Mouse (Mus musculus): ENCODE results near the gene Gm6309. TPM values are rescaled to one million over a fixed set of nuclear protein-coding genes. Genes with fewer than 3 reads are reported as not detected.
"Not testable (repeated sequence)": the region's sequence is repeated elsewhere in the genome, so short reads cannot be mapped to it uniquely, and the experiment has no call there.

The Gm6309 gene
- not detected for total RNA-seq (2022)

- DNase-seq (ENCODE audit: low spot score in 2 of 2): not testable (repeated sequence)
These were observed at the start of gene Gm6309 for GRCm38 (mm10) chr5:146170621-146171020. Gene Gm6309 (minus strand): TSS chr5:146170721.

- no peak for DNase-seq (ENCODE audit: low spot score in 2 of 2)
These were observed 35.0 kb upstream of the Gm6309 start for GRCm38 (mm10) chr5:146205537-146205936.

GRCm38 (mm10) chr5:146203921-146204320 is 33.4 kb upstream of the Gm6309 start:
- DNase-seq (ENCODE audit: low spot score in 2 of 2): no peak

- DNase-seq (ENCODE audit: low spot score in 2 of 2): no peak
These were observed 30.1 kb upstream of the Gm6309 start for GRCm38 (mm10) chr5:146200580-146200979.

GRCm38 (mm10) chr5:146199540-146199939 is 29.0 kb upstream of the Gm6309 start:
- DNase-seq (ENCODE audit: low spot score in 2 of 2): no peak

- no peak for DNase-seq (ENCODE audit: low spot score in 2 of 2)
These were observed 28.6 kb upstream of the Gm6309 start for GRCm38 (mm10) chr5:146199073-146199472.

GRCm38 (mm10) chr5:146193360-146193759 is 22.8 kb upstream of the Gm6309 start:
- DNase-seq (ENCODE audit: low spot score in 2 of 2): no peak

- no peak for DNase-seq (ENCODE audit: low spot score in 2 of 2)
These were observed 20.2 kb upstream of the Gm6309 start for GRCm38 (mm10) chr5:146190501-146191269.

- no peak for DNase-seq (ENCODE audit: low spot score in 2 of 2)
These were observed 19.6 kb upstream of the Gm6309 start for GRCm38 (mm10) chr5:146190093-146190492.

GRCm38 (mm10) chr5:146188712-146189111 is 18.2 kb upstream of the Gm6309 start:
- DNase-seq (ENCODE audit: low spot score in 2 of 2): no peak

- DNase-seq (ENCODE audit: low spot score in 2 of 2): no peak
These were observed 17.6 kb upstream of the Gm6309 start for GRCm38 (mm10) chr5:146188144-146188543.

- DNase-seq (ENCODE audit: low spot score in 2 of 2): peak; percentile 19 to 35
These were observed 16.9 kb upstream of the Gm6309 start for GRCm38 (mm10) chr5:146187441-146187840.

GRCm38 (mm10) chr5:146185204-146185603 is 14.7 kb upstream of the Gm6309 start, which contains the start of gene 1700001J03Rik:
Gene 1700001J03Rik (minus strand): TSS chr5:146185304.
- DNase-seq (ENCODE audit: low spot score in 2 of 2): not testable (repeated sequence)

- DNase-seq (ENCODE audit: low spot score in 2 of 2): not testable (repeated sequence)
These were observed 2.2 kb upstream of the Gm6309 start for GRCm38 (mm10) chr5:146172744-146173143.

- DNase-seq (ENCODE audit: low spot score in 2 of 2): not testable (repeated sequence)
These were observed 10.1 kb downstream of the Gm6309 start, which contains the start of gene Gm5565 for GRCm38 (mm10) chr5:146160439-146160838. Gene Gm5565 (minus strand): TSS chr5:146160539.

GRCm38 (mm10) chr5:146158326-146158725 is 12.2 kb downstream of the Gm6309 start:
- DNase-seq (ENCODE audit: low spot score in 2 of 2): not testable (repeated sequence)

GRCm38 (mm10) chr5:146150454-146150853 is 20.1 kb downstream of the Gm6309 start:
- DNase-seq (ENCODE audit: low spot score in 2 of 2): no peak

GRCm38 (mm10) chr5:146147903-146148302 is 22.6 kb downstream of the Gm6309 start:
- no peak for DNase-seq (ENCODE audit: low spot score in 2 of 2)

Other genes starting within 250 kb of the Gm6309 start
- gene Cyp3a25, start 161.1 kb downstream of the Gm6309 start, total RNA-seq (2022): not detected
- gene Cyp3a59, start 91.5 kb downstream of the Gm6309 start, total RNA-seq (2022): not detected
- not detected for gene Gm5565, start 10.2 kb downstream of the Gm6309 start, total RNA-seq (2022)
- 1 to 10 TPM; 1.2 to 1.8 (median 1.4) TPM for gene 1700001J03Rik, start 14.6 kb upstream of the Gm6309 start, total RNA-seq (2022)
- 10 to 100 TPM; 57.3 to 70.0 (median 62.7) TPM for gene Rnf6, start 50.8 kb upstream of the Gm6309 start, total RNA-seq (2022)
- gene Cdk8, start 60.5 kb upstream of the Gm6309 start, total RNA-seq (2022): 10 to 100 TPM; 37.6 to 39.9 (median 39.3) TPM
- 10 to 100 TPM; 88.1 to 97.5 (median 90.3) TPM for gene Wasf3, start 214.3 kb upstream of the Gm6309 start, total RNA-seq (2022)